Mouse (Mus musculus) E14TG2a.4 (cell line): ENCODE measurements around the gene Id2.

ENCODE experiments used
- CTCF ChIP-seq: conservative IDR thresholded peaks from 2 replicates; pipeline ENCODE4 v1.5.1; 2014; ENCODE audit warnings: low read length
- POU5F1 ChIP-seq: IDR thresholded peaks from 2 replicates; pipeline ENCODE4 v1.6.1; 2014; ENCODE audit warnings: low read length, borderline replicate concordance

GRCm38 (mm10) chr12:25086966-25087365 is 10.0 kb downstream of the Id2 start:
- TF ChIP-seq CTCF (no peak), POU5F1 (no peak)
